Mouse (Mus musculus) embryonic facial prominence, embryonic 14.5 days (tissue): ENCODE measurements around the gene Galns. TPM values are rescaled to one million over a fixed set of nuclear protein-coding genes. Genes with fewer than 3 reads are reported as not detected.

Source experiments
- ATAC-seq: fragments of 200-750 bp; cut with Nextera tagmentation; 2 replicates; pipeline ENCODE4 v1.8.0; 2017; ENCODE audit warnings: low read depth, moderate number of reproducible peaks, moderate TSS enrichment
- DNase-seq: peaks from one replicate; pipeline ENCODE4 v3.0.0-alpha.2; 2015; ENCODE audit warnings: low spot score
- H3K27ac ChIP-seq: fragments of 300-500 bp; sonication (generic); replicated peaks from 2 replicates; pipeline ENCODE4 v1.5.1; 2014; ENCODE audit warnings: low read depth, mild to moderate bottlenecking, low read length, moderate library complexity
- H3K27me3 ChIP-seq: fragments of 300-500 bp; sonication (generic); replicated peaks from 2 replicates; pipeline ENCODE4 v1.6.1; 2014; ENCODE audit warnings: low read length; ENCODE audit not compliant: control insufficient read depth, insufficient read depth
- H3K36me3 ChIP-seq: fragments of 300-500 bp; sonication (generic); 2 replicates; pipeline ENCODE4 v1.6.1; 2014; ENCODE audit warnings: low read length, mixed read lengths; ENCODE audit not compliant: control insufficient read depth, insufficient read depth
- H3K4me1 ChIP-seq: fragments of 300-500 bp; sonication (generic); 2 replicates; pipeline ENCODE4 v1.6.1; 2014; ENCODE audit warnings: antibody characterized with exemption, low read length; ENCODE audit not compliant: control insufficient read depth, insufficient read depth
- H3K4me2 ChIP-seq: fragments of 300-500 bp; sonication (generic); 2 replicates; pipeline ENCODE4 v1.6.1; 2014; ENCODE audit warnings: low read depth, mild to moderate bottlenecking, low read length, moderate library complexity, mixed read lengths
- H3K4me3 ChIP-seq: fragments of 300-500 bp; sonication (generic); 2 replicates; pipeline ENCODE4 v1.5.1; 2014; ENCODE audit warnings: low read depth, mild to moderate bottlenecking, low read length
- H3K9ac ChIP-seq: fragments of 300-500 bp; sonication (generic); 2 replicates; pipeline ENCODE4 v1.6.1; 2014; ENCODE audit warnings: low read depth, mild to moderate bottlenecking, low read length, moderate library complexity, mixed read lengths
- H3K9me3 ChIP-seq: fragments of 300-500 bp; sonication (generic); 2 replicates; pipeline ENCODE4 v1.6.1; 2016; ENCODE audit warnings: low read length; ENCODE audit not compliant: control insufficient read depth
- WGBS: fragments of 180-500 bp; shearing (Covaris S2); extraction: QIAGEN DNeasy Blood & Tissue Kit; methylation state at CpG from one replicate; pipeline ENCODE4 v1.1.7; 2014; 5-methylcytosine and 5-hydroxymethylcytosine counted together
- polyA plus RNA-seq: library from polyadenylated mRNA; unstranded; fragments of >200 nt; fragmentation: Nextera tagmentation; extraction: Ambion mirVana; gene quantifications from 2 replicates; pipeline ENCODE4 v1.2.1, GENCODE M21; 2014

Gene Galns
- polyA plus RNA-seq, 1 experiment from 2014 or later: 13.1 TPM

GRCm38 (mm10) chr8:122571153-122571552 is 40.1 kb downstream of the Galns start:
- 94% methylated on average over 11 of the region's 11 CpGs for WGBS
- H3K9ac ChIP-seq: no peak overlapping the region

GRCm38 (mm10) chr8:122569996-122570395 is 41.3 kb downstream of the Galns start:
- Histone ChIP-seq H3K27me3 (no peaks in the 10 kb centered on the region), H3K4me2 (peak overlapping the region; percentile 82; the same call in 1 of the 2 replicates), H3K27ac (no peak overlapping the region), H3K9me3 (no peaks in the 10 kb centered on the region), H3K4me3 (no peak overlapping the region), H3K4me1 (peaks cover 18% of the 10 kb centered on the region), H3K36me3 (peaks cover 57% of the 10 kb centered on the region), H3K9ac (no peak overlapping the region)
- 95% methylated on average over 16 of the region's 16 CpGs for WGBS
- no peak for DNase-seq
- no peak for ATAC-seq

More at GRCm38 (mm10) chr8:122571153-122571552, 40.1 kb downstream of the Galns start:
- DNase-seq (no peak), ATAC-seq (no peak)
- no peak overlapping the region for H3K4me2 ChIP-seq
- peaks cover 29% of the 10 kb centered on the region for H3K4me1 ChIP-seq
- no peak overlapping the region for H3K27ac ChIP-seq
- no peaks in the 10 kb centered on the region for H3K9me3 ChIP-seq
- H3K27me3 ChIP-seq: no peaks in the 10 kb centered on the region
- peaks cover 57% of the 10 kb centered on the region for H3K36me3 ChIP-seq
- no peak overlapping the region for H3K4me3 ChIP-seq

- ATAC-seq (no peak), DNase-seq (no peak)
- Histone ChIP-seq H3K4me1 (peaks cover 16% of the 10 kb centered on the region), H3K4me2 (peak overlapping the region; percentile 82), H3K27me3 (no peaks in the 10 kb centered on the region), H3K36me3 (peaks cover 52% of the 10 kb centered on the region), H3K9ac (peak overlapping the region; percentile 97), H3K4me3 (peak overlapping the region; percentile 92), H3K27ac (no peak overlapping the region), H3K9me3 (no peaks in the 10 kb centered on the region)
- WGBS: 53% methylated on average over 7 of the region's 9 CpGs
These were observed 41.9 kb downstream of the Galns start for GRCm38 (mm10) chr8:122569329-122569728.

GRCm38 (mm10) chr8:122568881-122569309 is 42.4 kb downstream of the Galns start:
- Histone ChIP-seq H3K27me3 (no peaks in the 10 kb centered on the region), H3K4me3 (peak overlapping the region; percentile 92), H3K9me3 (no peaks in the 10 kb centered on the region), H3K27ac (no peak overlapping the region; the same call in 1 of the 2 replicates), H3K36me3 (peaks cover 48% of the 10 kb centered on the region), H3K4me2 (peak overlapping the region; percentile 82), H3K4me1 (peaks cover 16% of the 10 kb centered on the region), H3K9ac (peak overlapping the region; percentile 97)
- ATAC-seq (no peak), DNase-seq (peak; percentile 47)
- 8% methylated on average over 10 of the region's 10 CpGs for WGBS

GRCm38 (mm10) chr8:122568109-122568504 is 43.2 kb downstream of the Galns start:
- peak overlapping the region; percentile 93 for H3K27ac ChIP-seq
- WGBS: 1% methylated on average over 23 of the region's 34 CpGs
- peak overlapping the region; percentile 92 for H3K4me3 ChIP-seq
- peaks cover 40% of the 10 kb centered on the region for H3K36me3 ChIP-seq
- H3K9me3 ChIP-seq: no peaks in the 10 kb centered on the region
- H3K27me3 ChIP-seq: no peaks in the 10 kb centered on the region
- peak overlapping the region; percentile 97 for H3K9ac ChIP-seq
- H3K4me2 ChIP-seq: peak overlapping the region; percentile 82
- DNase-seq (no peak), ATAC-seq (peak; percentile 24)
- peaks cover 16% of the 10 kb centered on the region for H3K4me1 ChIP-seq

- under 1% methylated on average over 48 of the region's 62 CpGs for WGBS
- H3K9me3 ChIP-seq: no peaks in the 10 kb centered on the region
- DNase-seq: peak; percentile 98
- peak within 1 kb of the TSS; percentile 82 for H3K4me2 ChIP-seq
- H3K36me3 ChIP-seq: peaks cover 36% of the 10 kb centered on the region
- H3K27me3 ChIP-seq: no peaks in the 10 kb centered on the region
- peak; percentile 96 for ATAC-seq
- H3K4me3 ChIP-seq: peak within 1 kb of the TSS; percentile 92
- H3K27ac ChIP-seq: peak within 1 kb of the TSS; percentile 93
- H3K4me1 ChIP-seq: peaks cover 16% of the 10 kb centered on the region
- peak within 1 kb of the TSS; percentile 97 for H3K9ac ChIP-seq
These were observed 43.7 kb downstream of the Galns start, which contains the start of gene Cdt1 for GRCm38 (mm10) chr8:122567361-122568108. Cdt1 (plus strand) TSS chr8:122568015.

GRCm38 (mm10) chr8:122566766-122567165 is 44.5 kb downstream of the Galns start:
- DNase-seq: no peak
- 22% methylated on average over 6 of the region's 6 CpGs for WGBS

GRCm38 (mm10) chr8:122564363-122565352 is 46.6 kb downstream of the Galns start:
- no peak overlapping the region for H3K27ac ChIP-seq
- no peak for ATAC-seq
- WGBS: 75% methylated on average over 25 of the region's 25 CpGs

More at GRCm38 (mm10) chr8:122566766-122567165, 44.5 kb downstream of the Galns start:
- Histone ChIP-seq H3K36me3 (peaks cover 28% of the 10 kb centered on the region), H3K4me2 (peak overlapping the region; percentile 82), H3K27ac (peak overlapping the region; percentile 93), H3K4me3 (peak overlapping the region; percentile 92), H3K9ac (peak overlapping the region; percentile 97), H3K9me3 (no peaks in the 10 kb centered on the region), H3K4me1 (peaks cover 16% of the 10 kb centered on the region), H3K27me3 (no peaks in the 10 kb centered on the region)
- ATAC-seq: no peak

More at GRCm38 (mm10) chr8:122564363-122565352, 46.6 kb downstream of the Galns start:
- peaks cover 7% of the 10 kb centered on the region; the same call in 1 of the 2 replicates for H3K36me3 ChIP-seq
- H3K27me3 ChIP-seq: no peaks in the 10 kb centered on the region
- no peaks in the 10 kb centered on the region for H3K9me3 ChIP-seq
- no peak overlapping the region for H3K4me2 ChIP-seq
- H3K4me3 ChIP-seq: no peak overlapping the region
- H3K4me1 ChIP-seq: peaks cover 16% of the 10 kb centered on the region
- no peak overlapping the region for H3K9ac ChIP-seq
- DNase-seq: no peak
